Mouse (Mus musculus): ENCODE results near the gene Bbs7. TPM values are rescaled to one million over a fixed set of nuclear protein-coding genes. Genes with fewer than 3 reads are reported as not detected.
A peak's percentile ranks its signal among the peaks of the same experiment; 100 is the strongest.

The Bbs7 gene
- total RNA-seq, 4 experiments from 2014 or later = 7.3 to 8.4 (median 8.2) TPM

DNA sequence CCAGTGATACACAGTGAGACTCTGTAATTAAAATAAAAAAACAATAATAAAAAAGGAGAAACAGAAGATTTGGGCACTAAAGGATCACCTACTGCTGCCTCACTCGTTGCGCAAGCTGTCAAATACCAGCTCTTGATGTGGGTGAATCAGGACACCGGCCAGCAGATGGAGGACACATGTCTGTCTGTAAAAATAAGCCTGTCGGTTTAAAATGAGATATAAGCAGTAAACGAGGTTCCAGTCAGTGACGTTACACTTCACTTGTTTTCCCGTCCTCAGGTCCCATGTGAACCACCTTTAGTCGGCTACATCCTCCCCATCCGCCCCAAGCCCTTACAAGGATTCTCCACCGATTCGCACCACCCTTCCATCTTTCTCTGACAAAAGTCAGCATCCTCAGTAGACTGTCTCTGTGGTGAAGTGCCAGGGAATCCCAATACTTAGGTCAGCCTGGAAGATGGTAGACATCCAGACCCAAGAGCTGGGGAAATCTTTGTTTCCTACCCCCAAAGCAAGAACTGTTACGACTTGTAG is 61.4 kb downstream of the Bbs7 start:
- DNase-seq (ENCODE audit: low spot score in 2 of 2) = no peak

- DNase-seq (ENCODE audit: low spot score in 2 of 2) = peak in 1 of 2 experiments; percentile 21
Measured at GRCm38 (mm10) chr3:36551343-36551742, 61.9 kb downstream of the Bbs7 start.

- no peak for DNase-seq (ENCODE audit: low spot score in 2 of 2)
Measured at GRCm38 (mm10) chr3:36544961-36545360, 68.3 kb downstream of the Bbs7 start.

DNA sequence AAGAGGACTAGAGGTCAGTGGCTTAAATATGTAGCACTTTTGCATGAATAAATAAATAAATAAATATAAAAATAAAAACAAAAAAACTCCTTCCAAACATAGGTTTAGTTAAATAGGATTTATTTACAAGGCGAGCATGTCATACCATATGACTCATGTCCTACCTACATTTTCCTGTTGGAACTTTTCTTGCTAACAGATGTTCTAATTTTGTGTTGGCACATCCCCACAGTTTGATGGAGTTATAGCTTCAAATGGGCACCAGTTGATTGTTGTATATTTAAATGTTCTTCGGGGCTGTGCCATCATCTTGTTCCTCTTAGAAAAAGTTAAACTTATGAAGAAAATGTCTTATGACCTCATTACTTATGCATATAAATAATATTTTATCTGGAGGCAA is 71.9 kb downstream of the Bbs7 start:
- no peak for DNase-seq (ENCODE audit: low spot score in 2 of 2)

GRCm38 (mm10) chr3:36540756-36541155 is 72.5 kb downstream of the Bbs7 start:
- DNase-seq (ENCODE audit: low spot score in 2 of 2) = no peak

DNA sequence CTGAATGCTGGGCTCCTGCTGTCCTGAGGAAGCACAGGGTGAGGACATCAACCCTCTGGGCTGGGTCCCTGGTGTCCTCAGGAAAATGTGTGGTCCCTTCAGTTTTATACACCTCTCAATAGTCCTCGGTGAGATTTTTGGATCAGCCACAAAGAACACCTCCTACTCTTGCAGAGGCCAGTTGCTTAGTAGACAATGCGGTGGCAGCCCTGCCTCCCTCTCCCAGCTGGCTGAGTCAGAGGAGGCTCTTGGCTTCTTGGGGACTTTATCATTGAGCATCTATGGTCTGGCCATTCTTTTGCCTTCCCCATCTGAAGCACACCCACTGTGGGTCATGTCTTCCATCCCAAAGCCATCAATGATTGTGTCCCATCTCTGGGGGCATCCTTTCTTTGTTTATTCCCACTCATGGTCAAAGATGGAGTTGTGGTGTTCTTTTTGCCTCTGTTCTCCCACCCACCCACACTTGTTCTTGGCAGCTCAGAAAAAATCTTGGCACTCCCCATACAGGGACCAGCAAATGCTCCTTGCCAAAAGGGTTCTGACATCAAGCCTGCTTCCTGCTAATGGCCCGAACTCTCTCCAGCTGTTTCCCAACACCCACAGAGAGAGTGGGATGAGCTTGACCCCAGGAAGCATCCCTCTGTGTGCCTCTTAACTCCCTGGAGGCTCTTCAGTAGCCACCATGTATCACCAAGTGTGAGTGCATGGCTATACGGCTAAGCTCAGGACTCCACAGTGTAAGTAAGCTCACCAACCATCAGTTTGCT is 75.4 kb downstream of the Bbs7 start:
- DNase-seq (ENCODE audit: low spot score in 2 of 2) = no peak

DNA sequence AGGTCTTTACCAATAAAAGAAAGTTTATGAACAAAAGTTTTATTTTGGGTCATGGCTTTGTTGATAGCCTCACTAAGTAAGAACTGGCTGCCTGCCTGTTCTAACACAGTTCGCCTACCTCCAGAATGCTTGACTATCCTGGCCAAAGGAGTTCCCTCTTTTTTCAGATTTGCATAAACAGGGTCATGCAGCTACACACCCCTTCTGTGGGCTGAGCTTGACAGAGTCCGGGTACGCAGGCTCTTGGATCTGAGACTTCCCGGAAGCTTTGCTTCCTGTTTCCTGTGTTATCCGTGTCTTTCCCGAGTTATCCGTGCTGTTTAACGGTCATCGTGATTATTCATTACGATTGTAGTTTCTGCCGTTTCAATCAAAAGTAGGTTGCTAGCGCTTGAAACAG is 77.2 kb downstream of the Bbs7 start:
- DNase-seq (ENCODE audit: low spot score in 2 of 2) = no peak

DNA sequence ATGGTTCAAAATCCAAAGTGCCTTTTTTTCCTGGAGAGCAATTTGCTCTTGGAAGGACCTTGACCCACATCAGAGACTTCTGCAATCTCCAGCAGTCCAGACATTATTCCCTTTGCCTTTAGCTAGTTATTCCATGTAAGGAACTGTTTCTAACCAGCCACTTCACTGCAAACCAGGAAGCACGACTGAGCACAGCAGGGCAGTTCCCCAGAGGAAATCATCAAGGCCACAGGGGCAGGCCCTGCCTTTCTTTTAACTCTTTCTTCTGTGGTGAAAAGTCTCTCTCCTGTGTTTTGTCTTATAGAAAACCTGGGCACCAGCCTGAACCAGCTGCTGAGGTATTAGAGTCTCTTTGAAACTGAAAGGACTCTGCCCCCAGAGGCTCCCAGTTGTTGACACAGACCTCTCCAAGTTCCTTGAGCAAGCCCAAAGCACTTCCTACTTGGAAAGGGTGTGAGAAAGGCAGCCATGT is 80.0 kb downstream of the Bbs7 start:
- no peak for DNase-seq (ENCODE audit: low spot score in 2 of 2)

GRCm38 (mm10) chr3:36532738-36533137 is 80.5 kb downstream of the Bbs7 start:
- DNase-seq (ENCODE audit: low spot score in 2 of 2) = no peak

- no peak for DNase-seq (ENCODE audit: low spot score in 2 of 2)
Measured at GRCm38 (mm10) chr3:36531979-36532542, 81.2 kb downstream of the Bbs7 start.

- no peak for DNase-seq (ENCODE audit: low spot score in 2 of 2)
Measured at GRCm38 (mm10) chr3:36531242-36531641, 82.0 kb downstream of the Bbs7 start.

GRCm38 (mm10) chr3:36530781-36531180 is 82.5 kb downstream of the Bbs7 start:
- DNase-seq (ENCODE audit: low spot score in 2 of 2) = no peak

GRCm38 (mm10) chr3:36530345-36530744 is 82.9 kb downstream of the Bbs7 start:
- no peak for DNase-seq (ENCODE audit: low spot score in 2 of 2)

DNA sequence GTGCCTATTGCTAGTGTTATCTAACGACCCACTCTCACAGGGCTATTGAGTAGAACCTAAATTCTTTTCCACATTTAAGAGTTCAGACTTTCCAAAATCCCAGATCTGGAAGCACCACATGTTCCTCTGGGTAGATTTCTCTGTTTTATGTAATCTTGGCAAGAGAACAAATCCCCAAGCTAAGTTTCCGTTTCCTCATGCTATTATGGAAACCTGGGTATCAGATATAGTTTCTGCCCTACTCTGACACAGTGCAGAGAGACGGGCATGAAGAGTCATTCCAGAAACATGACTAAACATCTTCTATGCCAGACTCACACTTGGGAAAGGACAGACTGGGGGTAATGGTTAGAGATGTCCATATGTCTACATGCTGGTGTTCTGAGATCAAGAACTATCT is 88.8 kb downstream of the Bbs7 start:
- no peak for DNase-seq (ENCODE audit: low spot score in 2 of 2)

Other genes starting within 250 kb of the Bbs7 start
- 10 to 100 TPM; 14.4 to 39.8 (median 28.6) TPM for gene Anxa5, start 137.6 kb downstream of the Bbs7 start, total RNA-seq (2022)
- gene 1810062G17Rik, start 137.5 kb downstream of the Bbs7 start, total RNA-seq (2022) = not detected
- not detected for gene Gm11549, start 91.7 kb downstream of the Bbs7 start, total RNA-seq (2022)
- 10 to 100 TPM; 15.0 to 16.7 (median 15.4) TPM for gene Exosc9, start 60.9 kb downstream of the Bbs7 start, total RNA-seq (2022)
- under 1 TPM in 1 of 4 experiments, not detected in 3; 0.16 TPM for gene Ccna2, start 41.3 kb downstream of the Bbs7 start, total RNA-seq (2022)
- gene Trpc3, start 76.7 kb upstream of the Bbs7 start, total RNA-seq (2022) = 1 to 10 TPM; 1.0 to 2.4 (median 2.0) TPM
- gene 4932438A13Rik, start 249.6 kb upstream of the Bbs7 start, total RNA-seq (2022) = 10 to 100 TPM; 35.3 to 49.7 (median 39.9) TPM

Data from gastrocnemius, adult 8-10 months (tissue).